Mouse (Mus musculus): Measurements from ENCODE around the gene Zswim1. TPM values are rescaled to one million over a fixed set of nuclear protein-coding genes. Genes with fewer than 3 reads are reported as not detected.
A peak's percentile ranks its signal among the peaks of the same experiment; 100 is the strongest.
"Not testable (repeated sequence)": the region's sequence is repeated elsewhere in the genome, so short reads cannot be mapped to it uniquely, and the experiment has no call there.

Gene Zswim1
- total RNA-seq, 1 experiment from 2014 or later, result 1.9 TPM

DNA sequence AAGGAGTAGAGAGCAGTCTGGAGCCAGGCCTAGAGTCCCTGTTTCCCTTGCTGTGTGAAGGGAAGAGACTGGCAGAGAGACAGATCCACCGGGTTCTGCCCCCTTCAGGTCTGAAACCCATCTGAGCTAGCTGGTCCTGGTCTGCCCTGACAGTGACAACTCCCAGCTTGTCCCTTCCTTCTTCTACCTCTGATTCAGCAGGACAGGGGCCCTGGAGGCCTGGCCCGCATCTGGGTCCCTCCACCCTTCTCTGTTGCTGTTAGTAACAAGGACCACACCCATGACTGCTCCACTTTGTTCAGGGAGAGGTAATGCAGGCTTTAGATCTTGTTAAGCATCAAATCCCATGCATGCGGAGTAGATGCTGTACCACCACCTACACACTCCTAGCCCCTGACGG, 34.1 kb upstream of the Zswim1 start:
- ATAC-seq (replicated peaks in 1 of 2; ENCODE audit: insufficient read depth in 1 of 2, low FRiP score in 2 of 2, low TSS enrichment in 1 of 2, low read depth in 1 of 2, poor library complexity in 2 of 2, severe bottlenecking in 2 of 2), result no peak

DNA sequence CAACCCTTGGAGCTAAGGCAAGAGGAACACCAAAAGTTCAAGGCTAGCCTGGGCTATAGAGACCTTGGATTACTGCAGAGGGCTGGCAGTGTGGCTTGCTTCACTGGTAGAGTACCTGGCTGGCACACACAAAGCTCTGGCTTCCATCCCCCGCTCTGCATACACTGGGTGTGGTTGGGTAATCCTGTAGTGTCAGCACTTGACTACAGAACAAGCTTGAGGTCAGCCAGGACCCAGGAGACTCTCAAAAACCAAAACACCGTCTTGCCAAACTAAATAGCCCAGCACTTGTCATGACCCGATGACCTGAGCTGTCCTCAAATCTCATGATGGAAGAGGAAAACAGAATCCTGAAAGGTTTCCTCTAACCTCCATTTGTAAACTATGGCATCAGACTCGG, 32.0 kb upstream of the Zswim1 start:
- ATAC-seq (replicated peaks in 1 of 2; ENCODE audit: insufficient read depth in 1 of 2, low FRiP score in 2 of 2, low TSS enrichment in 1 of 2, low read depth in 1 of 2, poor library complexity in 2 of 2, severe bottlenecking in 2 of 2), result no peak

DNA sequence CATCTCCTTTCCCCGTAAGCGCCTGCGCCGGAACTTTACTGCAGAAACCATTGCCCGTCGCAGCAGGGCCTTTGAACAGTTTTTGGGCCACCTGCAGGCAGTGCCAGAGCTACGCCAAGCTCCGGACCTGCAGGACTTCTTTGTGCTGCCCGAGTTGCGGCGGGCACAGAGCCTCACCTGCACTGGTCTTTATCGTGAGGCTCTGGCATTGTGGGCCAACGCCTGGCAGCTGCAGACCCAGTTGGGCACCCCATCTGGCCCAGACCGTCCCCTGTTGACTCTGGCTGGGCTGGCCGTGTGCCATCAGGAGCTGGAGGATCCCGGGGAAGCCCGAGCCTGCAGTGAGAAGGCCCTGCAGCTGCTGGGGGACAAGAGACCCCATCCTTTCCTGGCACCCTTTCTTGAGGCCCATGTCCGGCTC, 30.6 kb upstream of the Zswim1 start:
- no peak for ATAC-seq (replicated peaks in 1 of 2; ENCODE audit: insufficient read depth in 1 of 2, low FRiP score in 2 of 2, low TSS enrichment in 1 of 2, low read depth in 1 of 2, poor library complexity in 2 of 2, severe bottlenecking in 2 of 2)

DNA sequence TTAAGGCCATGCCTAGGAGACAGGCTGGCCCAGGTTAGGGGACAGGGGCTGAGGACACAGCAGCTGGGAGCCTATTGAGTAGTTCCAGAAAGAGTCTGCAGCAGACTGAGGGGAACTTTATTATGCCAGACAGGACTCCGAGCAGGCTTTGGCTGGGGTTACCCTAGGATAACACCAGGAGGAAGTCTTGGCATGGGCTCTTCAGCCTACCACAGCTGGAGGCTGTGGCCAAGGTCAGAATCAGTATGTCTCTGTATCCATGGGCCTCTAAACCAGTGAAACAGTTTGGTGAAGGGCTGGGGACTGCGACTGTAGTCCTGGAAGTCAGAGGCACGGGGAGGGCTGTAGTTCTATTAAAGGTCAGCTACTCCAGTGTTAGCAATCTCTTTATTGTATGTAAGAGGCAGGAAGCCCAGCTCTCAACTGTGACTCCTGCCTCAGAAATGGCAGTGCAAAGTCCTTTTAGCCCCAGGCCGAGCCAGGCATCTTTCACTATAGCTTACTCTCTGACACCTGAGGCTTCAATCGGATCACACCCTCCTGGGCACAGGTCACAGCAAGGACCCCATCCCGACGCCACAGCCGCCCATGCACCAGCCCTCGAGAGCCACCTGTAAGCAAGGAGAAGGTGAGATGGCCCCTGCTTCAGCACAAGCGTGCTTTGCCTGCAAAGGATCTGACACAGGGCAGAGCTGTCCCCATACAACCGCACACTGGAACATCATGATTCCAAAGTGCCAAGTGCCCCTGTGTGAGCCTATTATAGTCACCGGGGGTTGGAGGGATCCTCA, 29.9 kb upstream of the Zswim1 start:
- ATAC-seq (replicated peaks in 1 of 2; ENCODE audit: insufficient read depth in 1 of 2, low FRiP score in 2 of 2, low TSS enrichment in 1 of 2, low read depth in 1 of 2, poor library complexity in 2 of 2, severe bottlenecking in 2 of 2), result no peak

DNA sequence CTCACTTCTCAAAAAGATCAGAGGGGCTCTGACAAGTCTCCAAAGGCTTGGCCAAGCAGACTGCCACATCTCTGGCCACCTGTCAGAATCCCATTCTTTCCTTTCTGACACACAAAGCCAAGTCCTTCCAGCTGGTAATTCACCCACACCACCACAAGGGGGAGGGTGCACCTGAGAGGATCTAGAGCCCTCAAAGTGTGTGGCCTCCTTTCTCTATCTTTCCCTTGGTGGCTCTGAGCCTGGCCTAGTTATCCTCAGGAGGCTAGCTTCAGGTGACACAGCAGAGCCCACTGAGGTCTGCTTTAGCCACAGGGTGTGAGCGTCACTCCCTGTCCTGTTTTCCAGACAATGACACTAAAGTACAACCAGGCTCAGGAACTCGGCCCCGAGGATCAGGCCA, 29.2 kb upstream of the Zswim1 start:
- ATAC-seq (replicated peaks in 1 of 2; ENCODE audit: insufficient read depth in 1 of 2, low FRiP score in 2 of 2, low TSS enrichment in 1 of 2, low read depth in 1 of 2, poor library complexity in 2 of 2, severe bottlenecking in 2 of 2), result peak in 1 of 2 experiments; percentile 61; a peak in 2 of 4 replicates

DNA sequence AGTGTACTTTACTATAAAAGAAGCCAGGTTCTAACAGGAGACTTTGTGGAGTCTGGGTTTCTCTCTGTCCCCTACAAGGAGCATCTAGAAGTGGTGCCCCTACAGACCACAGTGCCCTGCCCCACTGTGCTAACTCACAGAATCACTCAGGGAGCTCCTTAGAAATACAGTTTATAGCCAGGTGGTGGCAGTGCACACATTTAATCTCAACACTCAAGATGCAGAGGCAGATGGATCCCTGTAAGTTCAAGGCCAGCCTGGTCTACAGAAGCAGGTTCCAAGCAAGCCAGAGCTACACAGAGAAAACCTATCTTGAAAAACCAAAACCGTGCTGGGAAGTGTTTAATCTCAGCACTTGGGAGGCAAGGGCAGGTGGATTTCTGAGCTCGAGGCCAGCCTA, 28.7 kb upstream of the Zswim1 start:
- no peak for ATAC-seq (replicated peaks in 1 of 2; ENCODE audit: insufficient read depth in 1 of 2, low FRiP score in 2 of 2, low TSS enrichment in 1 of 2, low read depth in 1 of 2, poor library complexity in 2 of 2, severe bottlenecking in 2 of 2)

DNA sequence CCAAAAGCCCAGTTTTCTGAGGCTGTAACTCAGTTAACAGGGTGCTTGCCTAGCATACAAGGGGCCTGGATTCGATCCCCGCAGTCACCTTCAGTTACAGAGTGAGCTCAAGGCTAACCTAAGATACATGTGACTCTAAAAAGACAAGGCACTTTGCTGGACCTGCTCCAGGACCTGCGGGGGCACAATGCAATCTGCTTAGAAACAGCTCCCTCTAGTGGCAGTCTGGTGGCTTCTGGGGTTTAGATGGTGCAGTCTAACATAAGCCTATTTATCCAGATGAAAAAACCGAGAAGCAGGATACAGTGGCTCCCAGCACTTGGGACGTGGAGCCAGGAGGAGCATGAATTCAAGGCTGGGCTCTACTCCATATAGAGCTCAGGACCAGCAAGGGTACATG, 28.2 kb upstream of the Zswim1 start:
- ATAC-seq (replicated peaks in 1 of 2; ENCODE audit: insufficient read depth in 1 of 2, low FRiP score in 2 of 2, low TSS enrichment in 1 of 2, low read depth in 1 of 2, poor library complexity in 2 of 2, severe bottlenecking in 2 of 2), result peak; percentile 63 to 68; a peak in 3 of 4 replicates

DNA sequence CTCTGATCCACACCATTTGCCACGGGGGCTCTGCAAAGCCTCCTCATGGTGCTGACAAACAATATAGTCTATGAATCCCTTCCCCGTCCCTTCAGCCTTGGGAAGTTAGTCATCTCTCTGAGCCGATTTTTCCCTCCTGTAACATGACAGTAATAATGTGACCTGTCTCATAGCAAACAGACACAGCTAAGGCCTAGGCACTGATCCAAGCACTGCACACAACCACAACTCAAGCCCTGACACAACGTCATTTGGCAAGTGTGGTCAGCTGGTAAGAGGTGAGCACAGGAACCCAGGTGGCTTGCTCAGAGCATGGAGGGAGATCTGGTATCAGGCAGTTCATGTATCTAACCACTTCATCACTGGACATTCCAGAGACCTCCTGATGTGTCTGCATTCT, 26.6 kb upstream of the Zswim1 start:
- no peak for ATAC-seq (replicated peaks in 1 of 2; ENCODE audit: insufficient read depth in 1 of 2, low FRiP score in 2 of 2, low TSS enrichment in 1 of 2, low read depth in 1 of 2, poor library complexity in 2 of 2, severe bottlenecking in 2 of 2)

DNA sequence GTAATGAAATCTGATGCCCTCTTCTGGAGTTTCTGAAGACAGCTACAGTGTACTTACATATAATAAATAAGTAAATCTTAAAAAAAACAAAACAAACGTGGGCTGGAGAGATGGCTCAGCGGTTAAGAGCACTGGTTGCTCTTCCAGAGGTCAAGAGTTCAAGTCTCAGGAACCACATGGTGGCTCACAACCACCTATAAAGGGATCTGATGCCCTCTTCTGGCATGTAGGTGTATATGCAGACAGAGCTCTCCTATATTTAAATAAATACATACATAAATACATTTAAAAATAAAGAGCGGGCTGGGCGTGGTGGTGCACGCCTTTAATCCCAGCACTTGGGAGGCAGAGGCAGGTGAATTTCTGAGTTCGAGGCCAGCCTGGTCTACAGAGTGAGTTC, 23.9 kb upstream of the Zswim1 start:
- ATAC-seq (replicated peaks in 1 of 2; ENCODE audit: insufficient read depth in 1 of 2, low FRiP score in 2 of 2, low TSS enrichment in 1 of 2, low read depth in 1 of 2, poor library complexity in 2 of 2, severe bottlenecking in 2 of 2), result not testable (repeated sequence)

DNA sequence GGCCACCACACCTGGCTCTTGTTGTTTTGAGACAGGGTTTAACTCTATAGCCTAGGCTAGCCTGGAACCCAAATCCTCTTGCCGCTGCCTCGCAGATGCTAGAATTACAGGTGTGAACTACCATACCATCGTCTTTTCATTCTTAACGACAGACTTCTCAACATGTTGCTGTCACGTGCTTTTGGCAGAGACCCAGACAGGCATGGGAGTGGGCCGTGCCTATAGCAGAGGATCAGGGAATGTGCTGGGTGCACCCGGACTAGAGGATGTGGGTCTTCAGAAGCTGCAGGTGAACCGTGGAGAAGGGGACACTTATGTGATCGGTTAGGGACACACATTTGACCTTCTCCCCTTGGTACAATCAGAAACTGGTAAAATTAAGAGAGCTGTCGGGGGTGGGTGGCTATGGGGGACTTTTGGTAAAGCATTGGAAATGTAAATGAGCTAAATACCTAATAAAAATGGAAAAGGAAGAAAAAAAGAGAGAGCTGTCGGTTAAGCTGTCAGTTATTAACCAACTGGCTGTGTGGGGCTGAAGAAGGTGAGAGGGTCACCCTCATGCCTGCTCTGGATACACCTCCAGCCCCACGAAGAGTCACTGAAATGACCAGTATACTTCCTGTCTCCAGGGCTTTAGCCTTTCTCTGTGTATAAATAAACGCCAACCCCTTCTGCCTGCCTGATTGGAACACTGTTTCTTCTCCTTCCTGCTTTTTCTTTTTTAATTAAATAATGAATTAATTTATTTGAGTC, 22.1 kb upstream of the Zswim1 start:
- ATAC-seq (replicated peaks in 1 of 2; ENCODE audit: insufficient read depth in 1 of 2, low FRiP score in 2 of 2, low TSS enrichment in 1 of 2, low read depth in 1 of 2, poor library complexity in 2 of 2, severe bottlenecking in 2 of 2), result no peak

DNA sequence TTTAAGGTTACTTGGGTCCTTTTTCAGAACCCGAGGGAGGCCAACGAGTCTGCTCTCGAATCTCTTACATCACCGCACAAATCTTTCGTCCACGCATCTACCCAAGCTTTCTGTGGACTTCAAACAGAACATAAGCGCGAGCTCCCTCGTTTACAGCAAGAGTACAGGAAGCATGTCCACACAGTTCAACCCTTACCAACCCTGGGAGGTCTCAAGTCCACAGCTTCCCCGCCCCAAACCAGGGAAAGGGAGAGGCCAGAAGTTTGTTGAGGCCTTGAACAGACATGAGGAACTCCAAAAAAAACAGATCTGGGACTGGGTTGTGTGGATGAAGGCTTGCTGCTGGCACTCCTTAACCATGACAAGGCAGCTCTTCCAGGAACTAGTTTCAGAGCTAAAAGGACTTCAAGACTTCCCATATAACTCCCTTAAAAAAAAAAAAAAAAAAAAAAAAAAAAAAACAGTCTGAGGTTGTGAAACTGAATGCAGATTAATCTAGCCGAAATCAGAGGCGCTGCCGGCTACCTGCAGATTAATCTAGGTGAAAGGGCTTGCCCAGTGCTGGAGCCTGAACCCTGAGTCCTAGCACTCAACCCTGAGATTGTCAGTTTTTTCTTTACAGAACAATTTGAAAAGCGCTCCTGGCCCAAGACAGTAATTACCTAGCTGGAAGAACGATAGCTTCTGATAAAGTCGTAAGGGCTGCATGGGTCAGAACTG, 19.1 kb upstream of the Zswim1 start:
- ATAC-seq (replicated peaks in 1 of 2; ENCODE audit: insufficient read depth in 1 of 2, low FRiP score in 2 of 2, low TSS enrichment in 1 of 2, low read depth in 1 of 2, poor library complexity in 2 of 2, severe bottlenecking in 2 of 2), result no peak

DNA sequence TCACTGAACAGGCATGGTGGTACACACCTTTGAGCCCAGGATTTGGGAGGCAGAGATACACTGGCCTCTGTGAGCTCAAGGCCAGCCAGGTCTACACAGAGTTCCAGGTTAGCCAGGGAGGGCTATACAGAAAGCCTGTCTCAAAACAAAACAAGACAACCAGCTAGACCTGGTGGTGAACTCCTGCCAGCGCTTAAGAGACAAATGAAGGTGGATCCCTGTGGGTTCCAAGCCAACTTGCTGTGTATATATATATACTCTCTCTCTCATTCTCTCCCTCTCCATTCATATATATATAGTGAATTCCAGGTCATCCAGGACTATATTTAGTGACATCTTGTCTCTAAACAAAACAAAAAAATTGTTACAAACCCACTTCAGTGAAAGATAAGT, 18.6 kb upstream of the Zswim1 start:
- no peak for ATAC-seq (replicated peaks in 1 of 2; ENCODE audit: insufficient read depth in 1 of 2, low FRiP score in 2 of 2, low TSS enrichment in 1 of 2, low read depth in 1 of 2, poor library complexity in 2 of 2, severe bottlenecking in 2 of 2)

DNA sequence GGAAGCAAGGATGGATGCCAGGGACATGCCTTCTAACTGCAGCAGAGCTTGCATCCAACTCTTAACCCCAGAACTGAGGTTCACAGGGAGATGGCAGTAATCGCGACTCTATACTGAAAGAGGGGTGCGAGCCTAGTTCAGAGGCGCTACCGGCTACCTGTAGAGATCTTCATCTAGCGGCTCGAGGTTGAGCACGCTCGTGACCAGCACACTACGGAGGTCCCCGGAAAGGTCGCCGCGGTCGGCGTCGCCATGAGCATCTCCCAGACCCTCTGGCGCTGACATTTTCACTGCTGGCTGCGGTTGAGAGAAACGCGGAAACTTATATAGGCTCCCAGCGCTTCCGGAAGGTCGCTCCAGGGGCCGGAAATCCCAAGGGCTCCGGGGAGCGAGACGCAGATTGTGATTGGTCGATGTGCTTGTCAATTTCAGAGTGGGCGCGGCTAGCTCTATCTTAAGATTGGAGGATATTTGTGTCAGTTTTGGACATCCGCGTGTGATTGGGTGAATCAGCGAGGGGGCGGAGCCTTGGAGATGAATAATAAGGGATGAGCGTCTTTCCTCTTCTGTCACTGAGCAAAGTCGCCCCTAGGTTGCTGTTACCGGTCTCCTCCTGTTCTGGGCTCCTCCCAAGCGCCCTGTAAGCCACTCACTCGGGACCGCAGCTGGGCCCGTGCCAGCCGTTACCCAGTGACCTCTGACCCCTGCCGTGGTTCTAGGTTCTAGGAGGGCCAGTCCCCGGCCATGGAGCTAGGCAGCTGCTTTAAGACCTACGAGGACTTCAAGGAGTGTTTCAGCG, 17.8 kb upstream of the Zswim1 start, which contains the start of the genes Acot8 and Zswim3:
Acot8 (minus strand) TSS at position 350 of the 799 bp plus-strand sequence.
Zswim3 (plus strand) TSS at position 566 of the 799 bp plus-strand sequence.
- peak; percentile 98 for ATAC-seq (replicated peaks in 1 of 2; ENCODE audit: insufficient read depth in 1 of 2, low FRiP score in 2 of 2, low TSS enrichment in 1 of 2, low read depth in 1 of 2, poor library complexity in 2 of 2, severe bottlenecking in 2 of 2)

DNA sequence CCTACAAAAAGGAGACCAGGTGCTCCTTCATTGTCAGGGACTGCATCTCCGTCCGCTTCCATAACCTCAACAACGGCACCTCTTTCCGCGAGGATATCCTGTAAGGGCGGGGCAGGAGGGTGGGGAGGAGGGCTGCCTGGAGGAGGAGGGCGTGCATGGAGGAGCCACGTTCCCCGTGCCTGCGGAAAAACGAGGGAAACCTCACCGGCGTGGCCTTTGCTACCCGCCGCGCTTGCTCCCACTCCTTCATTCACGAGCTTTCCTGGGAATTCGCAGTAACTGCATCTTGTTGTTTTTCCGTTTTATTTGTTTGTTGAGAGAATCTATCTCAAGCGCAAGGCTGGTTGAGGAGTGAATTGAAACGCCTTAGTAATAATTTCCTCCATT, 17.2 kb upstream of the Zswim1 start:
- ATAC-seq (replicated peaks in 1 of 2; ENCODE audit: insufficient read depth in 1 of 2, low FRiP score in 2 of 2, low TSS enrichment in 1 of 2, low read depth in 1 of 2, poor library complexity in 2 of 2, severe bottlenecking in 2 of 2), result peak; percentile 35 to 39; a peak in 3 of 4 replicates

DNA sequence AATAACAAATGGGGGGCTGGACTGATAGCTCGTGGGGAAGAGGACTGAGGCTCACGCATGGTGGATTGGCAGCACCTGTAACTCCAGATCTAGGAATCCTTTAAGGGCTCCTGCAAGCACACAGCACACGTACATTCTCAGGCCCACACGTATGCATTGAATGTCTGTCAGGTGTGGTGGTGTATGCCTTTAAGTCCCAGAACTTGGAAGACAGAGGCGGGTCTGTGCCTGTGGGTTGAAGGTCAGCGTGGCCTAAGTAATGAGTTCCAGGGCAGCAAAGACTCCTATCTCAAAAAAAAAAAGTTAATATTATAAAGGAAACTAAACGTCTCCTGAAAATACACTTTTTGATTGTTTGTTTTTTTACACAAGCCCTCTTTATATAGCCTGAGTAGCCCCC, 15.9 kb upstream of the Zswim1 start:
- ATAC-seq (replicated peaks in 1 of 2; ENCODE audit: insufficient read depth in 1 of 2, low FRiP score in 2 of 2, low TSS enrichment in 1 of 2, low read depth in 1 of 2, poor library complexity in 2 of 2, severe bottlenecking in 2 of 2), result no peak

DNA sequence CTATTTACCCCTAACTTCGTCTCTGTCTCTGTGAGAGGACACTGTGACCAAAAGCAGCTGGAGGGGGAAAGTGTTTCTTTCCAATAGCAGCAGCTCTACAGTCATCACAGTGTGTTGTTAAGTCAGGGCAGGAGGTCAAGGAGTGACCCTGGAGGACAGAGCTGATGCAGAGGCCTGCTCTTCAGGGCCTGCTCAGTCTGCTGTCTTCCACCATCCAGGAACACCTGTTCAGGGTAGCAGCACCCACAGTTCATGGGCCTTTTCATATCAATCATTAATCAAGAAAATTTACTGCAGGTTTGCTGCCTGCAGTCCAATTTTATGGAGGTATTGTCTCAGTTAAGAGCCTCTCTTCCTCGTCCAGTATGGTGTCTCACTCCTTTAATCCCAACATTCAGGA, 8.9 kb upstream of the Zswim1 start:
- no peak for ATAC-seq (replicated peaks in 1 of 2; ENCODE audit: insufficient read depth in 1 of 2, low FRiP score in 2 of 2, low TSS enrichment in 1 of 2, low read depth in 1 of 2, poor library complexity in 2 of 2, severe bottlenecking in 2 of 2)

DNA sequence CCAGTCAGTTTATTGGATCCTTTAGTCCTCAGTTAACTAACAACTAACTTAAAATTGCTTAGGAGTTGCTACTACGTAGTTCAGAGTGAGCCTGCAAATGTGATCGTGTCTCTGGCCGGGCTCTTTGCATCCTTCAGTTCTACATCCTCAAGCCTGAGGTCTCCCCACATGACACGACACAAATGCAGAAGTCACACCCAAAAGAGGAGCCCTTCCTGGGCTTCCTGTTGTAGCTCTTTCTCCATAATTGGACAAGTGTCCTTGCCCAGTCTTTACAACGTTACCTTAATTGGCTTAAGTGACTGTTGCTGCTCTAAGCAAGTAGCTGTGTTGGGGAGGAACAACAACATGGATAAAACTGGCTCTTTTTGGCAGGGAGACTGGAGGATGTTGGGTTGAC, 7.1 kb upstream of the Zswim1 start:
- peak in 1 of 2 experiments; percentile 42; a peak in 1 of 4 replicates for ATAC-seq (replicated peaks in 1 of 2; ENCODE audit: insufficient read depth in 1 of 2, low FRiP score in 2 of 2, low TSS enrichment in 1 of 2, low read depth in 1 of 2, poor library complexity in 2 of 2, severe bottlenecking in 2 of 2)
